Mouse (Mus musculus): ENCODE results near the gene Itgad. TPM values are rescaled to one million over a fixed set of nuclear protein-coding genes. Genes with fewer than 3 reads are reported as not detected.
A peak's percentile ranks its signal among the peaks of the same experiment; 100 is the strongest.

Gene Itgad
- polyA plus RNA-seq, 1 experiment from 2014 or later: 0.04 TPM

DNA sequence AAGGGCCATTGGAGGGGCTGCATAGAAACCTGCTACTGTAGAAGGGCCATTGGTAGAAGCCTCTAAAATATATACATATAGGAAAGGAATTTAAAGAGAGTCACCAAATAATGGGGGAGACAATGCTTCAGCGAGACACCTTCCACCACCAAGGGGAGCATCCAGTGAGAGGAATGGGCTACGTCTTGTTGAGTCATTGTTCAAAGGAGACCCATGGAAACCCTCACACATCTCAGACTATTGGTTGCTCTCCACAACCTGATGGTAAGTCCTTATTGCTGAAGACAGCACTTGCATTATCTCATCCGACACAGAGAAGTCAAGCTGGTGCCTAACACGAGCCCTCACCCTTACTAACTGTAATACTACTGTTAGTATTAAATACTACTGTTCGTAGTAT, 101.6 kb downstream of the Itgad start:
- H3K4me2 ChIP-seq (ENCODE audit: low read depth, low read length): no peak overlapping the region
- H3K9ac ChIP-seq (ENCODE audit: low read length): no peak overlapping the region
- no peak overlapping the region for H3K27ac ChIP-seq (ENCODE audit: low read length)
- ATAC-seq (ENCODE audit: low read depth): no peak
- H3K27me3 ChIP-seq (ENCODE audit: control insufficient read depth, insufficient read depth, low read depth, low read length): no peaks in the 10 kb centered on the region
- H3K4me1 ChIP-seq (replicated peaks; ENCODE audit: control insufficient read depth, insufficient read depth, low read length): peaks cover 11% of the 10 kb centered on the region
- no peaks in the 10 kb centered on the region for H3K9me3 ChIP-seq (ENCODE audit: control insufficient read depth, low read length)
- H3K36me3 ChIP-seq (ENCODE audit: control insufficient read depth, insufficient read depth, low read length): no peaks in the 10 kb centered on the region
- no peak overlapping the region for H3K4me3 ChIP-seq (ENCODE audit: low read length)
- WGBS: 79% methylated on average over 5 of the region's 5 CpGs

GRCm38 (mm10) chr7:128256783-128257334, 102.7 kb downstream of the Itgad start:
- no peak for ATAC-seq (ENCODE audit: low read depth)

DNA sequence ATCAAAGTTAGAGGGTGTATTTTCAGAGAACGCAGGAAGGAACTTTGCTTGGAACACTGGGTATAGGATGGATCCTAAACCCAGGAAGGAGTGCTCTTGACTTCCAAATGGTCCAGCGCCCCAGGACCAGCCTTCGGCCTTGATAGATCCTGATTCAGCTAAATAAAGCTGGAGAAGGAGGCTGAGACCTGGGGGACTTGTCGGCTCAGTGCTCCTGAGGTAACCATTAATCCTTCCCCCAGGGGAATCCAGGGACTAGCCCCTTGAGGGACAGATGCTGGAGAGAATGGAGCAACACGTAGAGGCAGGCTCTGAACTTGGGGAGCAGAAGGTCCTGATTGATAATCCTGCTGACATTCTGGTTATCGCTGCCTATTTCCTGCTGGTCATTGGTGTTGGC, 111.2 kb downstream of the Itgad start, which contains the start of gene Slc5a2:
TSS of gene Slc5a2 (plus strand) at position 247 of the 400 bp plus-strand sequence.
- no peak for ATAC-seq (ENCODE audit: low read depth)
- H3K27ac ChIP-seq (ENCODE audit: low read length): no peak within 1 kb of the TSS
- H3K9me3 ChIP-seq (ENCODE audit: control insufficient read depth, low read length): no peaks in the 10 kb centered on the region
- H3K27me3 ChIP-seq (ENCODE audit: control insufficient read depth, insufficient read depth, low read depth, low read length): no peaks in the 10 kb centered on the region
- peaks cover under 1% of the 10 kb centered on the region for H3K36me3 ChIP-seq (ENCODE audit: control insufficient read depth, insufficient read depth, low read length)
- 80% methylated on average over 6 of the region's 6 CpGs for WGBS
- no peak within 1 kb of the TSS for H3K4me2 ChIP-seq (ENCODE audit: low read depth, low read length)
- no peak within 1 kb of the TSS for H3K4me3 ChIP-seq (ENCODE audit: low read length)
- no peaks in the 10 kb centered on the region for H3K4me1 ChIP-seq (replicated peaks; ENCODE audit: control insufficient read depth, insufficient read depth, low read length)
- H3K9ac ChIP-seq (ENCODE audit: low read length): no peak within 1 kb of the TSS

More at GRCm38 (mm10) chr7:128256783-128257334, 102.7 kb downstream of the Itgad start:
- Histone ChIP-seq H3K36me3 (ENCODE audit: control insufficient read depth, insufficient read depth, low read length) (no peaks in the 10 kb centered on the region), H3K9ac (ENCODE audit: low read length) (no peak overlapping the region), H3K4me1 (replicated peaks; ENCODE audit: control insufficient read depth, insufficient read depth, low read length) (peaks cover 11% of the 10 kb centered on the region), H3K9me3 (ENCODE audit: control insufficient read depth, low read length) (no peaks in the 10 kb centered on the region), H3K27ac (ENCODE audit: low read length) (no peak overlapping the region), H3K4me2 (ENCODE audit: low read depth, low read length) (no peak overlapping the region), H3K4me3 (ENCODE audit: low read length) (no peak overlapping the region), H3K27me3 (ENCODE audit: control insufficient read depth, insufficient read depth, low read depth, low read length) (no peaks in the 10 kb centered on the region)
- 15% methylated on average over 5 of the region's 5 CpGs for WGBS

DNA sequence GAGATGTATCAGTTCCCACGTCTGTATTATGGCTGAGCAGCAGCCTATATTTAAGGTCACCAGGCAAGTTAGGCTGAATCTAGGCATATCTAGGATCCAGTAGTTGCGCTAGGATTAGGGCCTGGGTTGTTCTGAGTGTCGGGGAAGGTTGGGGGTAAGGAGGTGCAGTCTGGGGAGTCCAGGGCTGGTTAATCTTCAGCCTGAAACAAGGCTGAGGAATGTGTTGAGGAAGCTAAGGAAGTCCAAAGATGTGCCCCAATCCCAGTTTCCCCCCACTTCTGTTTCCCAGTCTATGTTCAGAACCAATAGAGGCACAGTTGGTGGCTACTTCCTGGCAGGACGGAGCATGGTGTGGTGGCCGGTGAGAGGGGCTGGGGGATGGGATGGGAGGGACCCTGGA, 111.9 kb downstream of the Itgad start:
- no peak overlapping the region for H3K4me3 ChIP-seq (ENCODE audit: low read length)
- no peak for ATAC-seq (ENCODE audit: low read depth)
- 58% methylated on average over 5 of the region's 5 CpGs for WGBS
- H3K9ac ChIP-seq (ENCODE audit: low read length): no peak overlapping the region
- H3K27me3 ChIP-seq (ENCODE audit: control insufficient read depth, insufficient read depth, low read depth, low read length): no peaks in the 10 kb centered on the region
- no peak overlapping the region for H3K27ac ChIP-seq (ENCODE audit: low read length)
- H3K36me3 ChIP-seq (ENCODE audit: control insufficient read depth, insufficient read depth, low read length): peaks cover 6% of the 10 kb centered on the region
- no peaks in the 10 kb centered on the region for H3K9me3 ChIP-seq (ENCODE audit: control insufficient read depth, low read length)
- no peak overlapping the region for H3K4me2 ChIP-seq (ENCODE audit: low read depth, low read length)
- H3K4me1 ChIP-seq (replicated peaks; ENCODE audit: control insufficient read depth, insufficient read depth, low read length): no peaks in the 10 kb centered on the region

DNA sequence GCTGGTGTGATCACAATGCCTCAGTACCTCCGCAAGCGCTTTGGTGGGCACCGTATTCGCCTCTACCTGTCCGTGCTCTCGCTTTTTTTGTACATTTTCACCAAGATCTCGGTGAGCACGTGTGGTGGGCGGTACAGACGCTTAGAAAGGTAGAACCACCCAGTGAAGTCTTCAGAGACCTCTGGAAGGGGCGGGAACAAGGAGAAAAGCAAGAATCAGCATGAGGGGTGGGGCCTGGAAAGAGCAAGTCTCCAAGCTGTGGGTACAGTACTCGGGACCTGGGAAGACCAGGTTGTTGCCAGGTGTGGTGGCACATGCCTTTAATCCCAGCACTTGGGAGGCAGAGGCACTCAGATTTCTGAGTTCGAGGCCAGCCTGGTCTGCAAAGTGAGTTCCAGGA, 113.2 kb downstream of the Itgad start:
- no peaks in the 10 kb centered on the region for H3K4me1 ChIP-seq (replicated peaks; ENCODE audit: control insufficient read depth, insufficient read depth, low read length)
- no peaks in the 10 kb centered on the region for H3K27me3 ChIP-seq (ENCODE audit: control insufficient read depth, insufficient read depth, low read depth, low read length)
- no peak overlapping the region for H3K27ac ChIP-seq (ENCODE audit: low read length)
- H3K4me2 ChIP-seq (ENCODE audit: low read depth, low read length): no peak overlapping the region
- no peak for ATAC-seq (ENCODE audit: low read depth)
- no peak overlapping the region for H3K4me3 ChIP-seq (ENCODE audit: low read length)
- WGBS: 59% methylated on average over 13 of the region's 13 CpGs
- H3K9me3 ChIP-seq (ENCODE audit: control insufficient read depth, low read length): no peaks in the 10 kb centered on the region
- H3K36me3 ChIP-seq (ENCODE audit: control insufficient read depth, insufficient read depth, low read length): peaks cover 16% of the 10 kb centered on the region
- H3K9ac ChIP-seq (ENCODE audit: low read length): no peak overlapping the region

DNA sequence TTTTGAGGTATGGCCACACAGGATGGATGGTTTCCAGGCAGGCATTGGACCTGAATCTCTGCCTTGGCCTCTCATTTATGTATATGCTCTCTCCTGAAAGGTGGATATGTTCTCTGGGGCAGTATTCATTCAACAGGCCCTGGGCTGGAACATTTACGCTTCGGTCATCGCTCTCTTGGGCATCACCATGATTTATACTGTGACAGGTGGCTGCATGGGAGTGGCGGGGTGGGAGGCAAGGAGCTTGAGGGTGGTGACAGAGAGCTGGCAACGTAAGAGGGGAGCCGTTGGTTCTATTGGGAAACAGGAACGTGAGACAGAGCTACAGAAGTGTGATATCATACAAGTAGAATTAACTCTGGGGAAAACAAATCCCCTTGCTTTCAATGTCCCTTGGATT, 113.6 kb downstream of the Itgad start:
- Histone ChIP-seq H3K27ac (ENCODE audit: low read length) (no peak overlapping the region), H3K27me3 (ENCODE audit: control insufficient read depth, insufficient read depth, low read depth, low read length) (no peaks in the 10 kb centered on the region), H3K4me1 (replicated peaks; ENCODE audit: control insufficient read depth, insufficient read depth, low read length) (no peaks in the 10 kb centered on the region), H3K9me3 (ENCODE audit: control insufficient read depth, low read length) (no peaks in the 10 kb centered on the region), H3K4me2 (ENCODE audit: low read depth, low read length) (no peak overlapping the region), H3K9ac (ENCODE audit: low read length) (no peak overlapping the region), H3K36me3 (ENCODE audit: control insufficient read depth, insufficient read depth, low read length) (peaks cover 18% of the 10 kb centered on the region), H3K4me3 (ENCODE audit: low read length) (no peak overlapping the region)
- no peak for ATAC-seq (ENCODE audit: low read depth)
- 81% methylated on average over 7 of the region's 7 CpGs for WGBS

DNA sequence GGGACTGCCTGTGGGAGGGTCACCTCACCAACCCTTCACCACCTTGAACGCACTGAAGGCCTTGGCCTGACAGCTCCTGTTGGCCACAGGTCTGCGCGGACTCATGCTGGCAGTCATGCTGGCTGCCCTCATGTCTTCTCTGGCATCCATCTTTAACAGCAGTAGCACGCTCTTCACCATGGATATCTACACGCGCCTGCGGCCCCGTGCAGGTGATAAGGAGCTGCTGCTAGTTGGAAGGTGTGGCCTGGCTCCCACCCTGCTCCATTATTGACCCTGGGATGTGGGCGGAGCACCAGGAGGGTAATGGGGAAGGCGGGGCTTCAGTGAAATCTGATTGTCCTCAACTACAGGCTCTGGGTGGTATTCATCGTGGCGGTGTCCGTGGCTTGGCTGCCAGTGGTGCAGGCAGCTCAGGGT, 116.3 kb downstream of the Itgad start:
- peak; percentile 56; the same call in 1 of the 2 replicates for ATAC-seq (ENCODE audit: low read depth)
- H3K36me3 ChIP-seq (ENCODE audit: control insufficient read depth, insufficient read depth, low read length): peaks cover 41% of the 10 kb centered on the region
- 42% methylated on average over 13 of the region's 13 CpGs for WGBS

GRCm38 (mm10) chr7:128271496-128271895, 117.3 kb downstream of the Itgad start:
- peaks cover 50% of the 10 kb centered on the region for H3K36me3 ChIP-seq (ENCODE audit: control insufficient read depth, insufficient read depth, low read length)
- no peaks in the 10 kb centered on the region for H3K4me1 ChIP-seq (replicated peaks; ENCODE audit: control insufficient read depth, insufficient read depth, low read length)
- H3K4me2 ChIP-seq (ENCODE audit: low read depth, low read length): no peak overlapping the region
- no peaks in the 10 kb centered on the region for H3K27me3 ChIP-seq (ENCODE audit: control insufficient read depth, insufficient read depth, low read depth, low read length)
- no peak overlapping the region for H3K9ac ChIP-seq (ENCODE audit: low read length)
- no peak overlapping the region for H3K27ac ChIP-seq (ENCODE audit: low read length)
- ATAC-seq (ENCODE audit: low read depth): no peak
- 90% methylated on average over 9 of the region's 9 CpGs for WGBS
- H3K4me3 ChIP-seq (ENCODE audit: low read length): no peak overlapping the region
- H3K9me3 ChIP-seq (ENCODE audit: control insufficient read depth, low read length): no peaks in the 10 kb centered on the region

More for the DNA sequence above, 116.3 kb downstream of the Itgad start:
- H3K27me3 ChIP-seq (ENCODE audit: control insufficient read depth, insufficient read depth, low read depth, low read length): no peaks in the 10 kb centered on the region
- no peaks in the 10 kb centered on the region for H3K9me3 ChIP-seq (ENCODE audit: control insufficient read depth, low read length)
- no peak overlapping the region for H3K4me3 ChIP-seq (ENCODE audit: low read length)
- H3K9ac ChIP-seq (ENCODE audit: low read length): no peak overlapping the region
- H3K27ac ChIP-seq (ENCODE audit: low read length): no peak overlapping the region
- no peaks in the 10 kb centered on the region for H3K4me1 ChIP-seq (replicated peaks; ENCODE audit: control insufficient read depth, insufficient read depth, low read length)
- H3K4me2 ChIP-seq (ENCODE audit: low read depth, low read length): no peak overlapping the region
